Mouse (Mus musculus) ES-CJ7 (cell line): ENCODE data around the gene Pcdh8.

Experiments
- DNase-seq: peaks from one replicate; pipeline ENCODE4 v3.0.0; 2011; ENCODE audit warnings: low read depth, low spot score

Pcdh8 gene

GRCm38 (mm10) chr14:79771094-79771535 lies at the start of gene Pcdh8:
TSS of gene Pcdh8 (minus strand) at chr14:79771312.
- DNase-seq, result peak; percentile 93

GRCm38 (mm10) chr14:79814709-79815108 lies 43.6 kb upstream of the Pcdh8 start:
- no peak for DNase-seq

GRCm38 (mm10) chr14:79814084-79814483 lies 43.0 kb upstream of the Pcdh8 start:
- no peak for DNase-seq

- no peak for DNase-seq
Measured at GRCm38 (mm10) chr14:79793179-79793578, 22.1 kb upstream of the Pcdh8 start.

GRCm38 (mm10) chr14:79789535-79789934 lies 18.4 kb upstream of the Pcdh8 start:
- DNase-seq, result no peak

- no peak for DNase-seq
Measured at GRCm38 (mm10) chr14:79788656-79789204, 17.6 kb upstream of the Pcdh8 start.

- DNase-seq, result no peak
Measured at GRCm38 (mm10) chr14:79787918-79788317, 16.8 kb upstream of the Pcdh8 start.

GRCm38 (mm10) chr14:79785400-79785799 lies 14.3 kb upstream of the Pcdh8 start:
- no peak for DNase-seq

- DNase-seq, result no peak
Measured at GRCm38 (mm10) chr14:79780889-79781288, 9.8 kb upstream of the Pcdh8 start.

- DNase-seq, result no peak
Measured at GRCm38 (mm10) chr14:79780332-79780731, 9.2 kb upstream of the Pcdh8 start.

GRCm38 (mm10) chr14:79779841-79780240 lies 8.7 kb upstream of the Pcdh8 start:
- no peak for DNase-seq

- peak; percentile 83 for DNase-seq
Measured at GRCm38 (mm10) chr14:79773425-79774391, 2.6 kb upstream of the Pcdh8 start.

GRCm38 (mm10) chr14:79771802-79772511 lies 845 bp upstream of the Pcdh8 start:
- DNase-seq, result no peak

- peak; percentile 6 for DNase-seq
Measured at GRCm38 (mm10) chr14:79770306-79771093, 612 bp downstream of the Pcdh8 start.

- peak; percentile 81 for DNase-seq
Measured at GRCm38 (mm10) chr14:79769618-79770017, 1.5 kb downstream of the Pcdh8 start.

GRCm38 (mm10) chr14:79768996-79769395 lies 2.1 kb downstream of the Pcdh8 start:
- DNase-seq, result peak; percentile 61

- DNase-seq, result peak; percentile 55
Measured at GRCm38 (mm10) chr14:79768076-79768830, 2.9 kb downstream of the Pcdh8 start.

- peak; percentile 18 for DNase-seq
Measured at GRCm38 (mm10) chr14:79767601-79768000, 3.5 kb downstream of the Pcdh8 start.

- DNase-seq, result no peak
Measured at GRCm38 (mm10) chr14:79765196-79765765, 5.8 kb downstream of the Pcdh8 start.

- no peak for DNase-seq
Measured at GRCm38 (mm10) chr14:79754601-79755222, 16.4 kb downstream of the Pcdh8 start.
